Mouse (Mus musculus) cerebellum, postnatal 25 days (tissue): ENCODE results near the gene Ttll9.

Experiments
- DNase-seq, 2 experiments: peaks; one replicate each; pipeline ENCODE4 v3.0.0; 2021; ENCODE audit warnings: mixed read lengths in 2 of 2

The Ttll9 gene

GRCm38 (mm10) chr2:153014758-153015593 lies 52.7 kb downstream of the Ttll9 start, which contains the start of gene Pdrg1:
Gene Pdrg1, minus strand, starts transcription at chr2:153015427.
- peak; percentile 98 for DNase-seq

GRCm38 (mm10) chr2:153015804-153016203 lies 53.5 kb downstream of the Ttll9 start:
- peak; percentile 64 to 76 for DNase-seq

- no peak for DNase-seq
Observed at GRCm38 (mm10) chr2:153016786-153017185, 54.5 kb downstream of the Ttll9 start.

- no peak for DNase-seq
Observed at GRCm38 (mm10) chr2:153019355-153019754, 57.1 kb downstream of the Ttll9 start.

- DNase-seq, result no peak
Observed at GRCm38 (mm10) chr2:153021163-153021562, 58.9 kb downstream of the Ttll9 start.

GRCm38 (mm10) chr2:153022855-153023254 lies 60.6 kb downstream of the Ttll9 start:
- DNase-seq, result no peak

GRCm38 (mm10) chr2:153026052-153026451 lies 63.8 kb downstream of the Ttll9 start:
- no peak for DNase-seq

GRCm38 (mm10) chr2:153027501-153027900 lies 65.2 kb downstream of the Ttll9 start:
- DNase-seq, result peak; percentile 74 to 78

GRCm38 (mm10) chr2:153030422-153030821 lies 68.1 kb downstream of the Ttll9 start:
- DNase-seq, result no peak

- DNase-seq, result peak; percentile 83 to 88
Observed at GRCm38 (mm10) chr2:153031126-153032082, 69.1 kb downstream of the Ttll9 start, which contains the start of gene Xkr7. Gene Xkr7, plus strand, starts transcription at chr2:153031852.

GRCm38 (mm10) chr2:153032083-153032842 lies 70.0 kb downstream of the Ttll9 start:
- peak; percentile 68 to 77 for DNase-seq

- peak; percentile 52 to 58 for DNase-seq
Observed at GRCm38 (mm10) chr2:153032973-153033372, 70.7 kb downstream of the Ttll9 start.

- DNase-seq, result peak; percentile 79 to 84
Observed at GRCm38 (mm10) chr2:153033545-153034230, 71.4 kb downstream of the Ttll9 start.

- no peak for DNase-seq
Observed at GRCm38 (mm10) chr2:153036690-153037089, 74.4 kb downstream of the Ttll9 start.

GRCm38 (mm10) chr2:153043886-153044285 lies 81.6 kb downstream of the Ttll9 start:
- peak; percentile 52 to 70 for DNase-seq

GRCm38 (mm10) chr2:153045884-153046299 lies 83.6 kb downstream of the Ttll9 start:
- peak; percentile 67 for DNase-seq

GRCm38 (mm10) chr2:153047828-153048465 lies 85.7 kb downstream of the Ttll9 start:
- peak; percentile 80 to 88 for DNase-seq

- peak; percentile 97 for DNase-seq
Observed at GRCm38 (mm10) chr2:153049288-153049996, 87.2 kb downstream of the Ttll9 start.

- DNase-seq, result peak in 1 of 2 experiments; percentile 48
Observed at GRCm38 (mm10) chr2:153049997-153050358, 87.7 kb downstream of the Ttll9 start.

GRCm38 (mm10) chr2:153051095-153051494 lies 88.8 kb downstream of the Ttll9 start:
- peak in 1 of 2 experiments; percentile 48 for DNase-seq

- no peak for DNase-seq
Observed at GRCm38 (mm10) chr2:153051537-153051936, 89.3 kb downstream of the Ttll9 start.
